Mouse (Mus musculus): ENCODE measurements around the gene Trim2. TPM values are rescaled to one million over a fixed set of nuclear protein-coding genes. Genes with fewer than 3 reads are reported as not detected.

Trim2 gene
- total RNA-seq, 2 experiments from 2014 or later: 438 to 456 TPM

- no peak for DNase-seq (ENCODE audit: low spot score in 2 of 2)
Measured at GRCm38 (mm10) chr3:84193881-84194280, 112.8 kb downstream of the Trim2 start.

- no peak for DNase-seq (ENCODE audit: low spot score in 2 of 2)
Measured at GRCm38 (mm10) chr3:84191141-84191881, 115.4 kb downstream of the Trim2 start.

DNA sequence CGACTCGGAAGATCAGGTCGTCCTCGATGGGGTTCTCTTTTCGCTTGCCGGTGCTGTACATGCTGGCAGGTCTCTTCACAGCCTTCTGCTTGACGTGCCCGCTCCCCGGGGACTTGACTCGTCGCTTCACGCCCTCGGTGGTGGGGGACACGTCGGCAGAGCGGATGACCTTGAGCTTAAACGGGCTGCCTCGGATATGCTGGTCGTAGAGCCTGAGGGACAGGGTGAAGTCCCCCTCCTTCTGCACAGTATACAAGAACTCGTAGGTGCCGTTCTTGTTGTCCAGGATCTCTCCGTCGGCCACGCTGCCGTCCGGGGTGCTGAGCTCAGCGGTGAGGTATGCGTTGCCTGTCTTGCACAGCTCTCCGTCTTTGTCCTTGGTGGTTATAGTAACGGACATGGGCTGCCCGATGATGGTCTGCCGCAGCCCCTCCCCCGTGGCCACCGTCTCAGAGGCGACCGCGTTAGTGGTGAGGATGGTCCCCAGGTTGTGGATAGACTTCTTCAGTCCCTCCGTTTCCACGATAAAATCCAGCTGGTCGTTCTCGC, 116.1 kb downstream of the Trim2 start:
- DNase-seq (ENCODE audit: low spot score in 2 of 2): no peak

DNA sequence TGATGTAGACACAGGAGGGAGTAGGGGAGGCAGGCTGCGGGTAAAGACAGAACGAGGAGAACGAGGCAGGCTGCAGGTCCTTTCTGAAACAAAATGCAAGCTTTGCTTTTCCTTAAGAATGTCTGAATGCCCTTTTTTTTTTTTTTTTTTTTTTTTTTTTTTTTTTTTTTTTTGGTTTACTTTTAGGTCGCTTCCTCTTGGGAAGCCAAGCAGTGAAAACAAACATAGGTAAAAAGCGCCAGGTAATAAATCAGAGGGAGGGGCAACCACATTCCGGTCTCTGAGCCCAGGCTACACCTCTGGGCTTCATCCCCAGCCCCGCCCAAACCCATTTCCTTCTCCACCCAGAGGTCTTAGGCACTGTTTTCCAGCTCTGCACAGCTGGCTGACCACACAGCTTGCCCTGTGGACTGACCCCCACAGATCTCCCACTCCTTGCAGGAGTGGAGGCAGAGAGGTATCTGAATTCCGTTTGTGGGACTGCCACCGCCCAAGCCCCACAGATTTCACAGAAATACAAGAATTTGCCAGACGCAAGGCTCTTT, 117.0 kb downstream of the Trim2 start:
- DNase-seq (ENCODE audit: low spot score in 2 of 2): no peak

DNA sequence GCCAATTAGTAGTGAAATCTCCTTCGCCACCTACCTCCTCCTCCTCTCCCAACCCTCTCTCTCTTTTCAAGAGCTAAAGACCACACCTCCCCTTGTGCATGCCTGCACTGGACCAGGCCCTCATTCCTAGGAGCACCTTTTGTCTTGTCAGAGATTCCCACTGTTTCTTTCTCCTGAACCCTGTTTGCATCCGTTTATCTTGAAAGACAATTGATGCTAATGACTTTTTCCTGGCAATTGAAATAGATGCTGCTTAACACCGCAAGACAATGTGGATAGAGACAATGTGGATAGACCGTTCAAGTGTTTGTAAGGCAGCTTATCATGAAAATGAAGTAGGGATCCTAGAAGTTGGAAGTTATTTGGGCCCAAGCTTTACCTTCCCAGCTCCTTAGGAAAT, 125.0 kb downstream of the Trim2 start:
- DNase-seq (ENCODE audit: low spot score in 2 of 2): no peak

- no peak for DNase-seq (ENCODE audit: low spot score in 2 of 2)
Measured at GRCm38 (mm10) chr3:84181102-84181501, 125.6 kb downstream of the Trim2 start.

DNA sequence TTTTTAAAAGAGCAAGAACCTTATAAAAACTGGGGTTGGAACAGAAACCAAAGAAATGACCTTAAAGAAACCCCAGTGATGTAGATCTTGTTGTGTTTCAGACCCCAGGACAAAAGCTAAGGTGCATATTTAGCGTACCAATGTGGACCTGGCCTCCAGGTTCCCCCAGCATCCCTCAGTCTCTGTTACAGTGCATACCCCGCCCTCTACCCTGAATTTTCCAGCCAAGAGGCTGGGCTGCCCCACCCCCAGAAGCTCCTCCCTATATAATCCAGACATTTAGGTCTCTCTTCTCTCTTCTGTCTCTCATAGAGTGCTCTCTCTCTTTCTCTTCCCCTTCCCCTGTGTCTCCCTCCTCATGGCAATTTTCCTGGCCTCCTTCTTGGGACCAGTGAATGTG, 126.4 kb downstream of the Trim2 start:
- DNase-seq (ENCODE audit: low spot score in 2 of 2): no peak

DNA sequence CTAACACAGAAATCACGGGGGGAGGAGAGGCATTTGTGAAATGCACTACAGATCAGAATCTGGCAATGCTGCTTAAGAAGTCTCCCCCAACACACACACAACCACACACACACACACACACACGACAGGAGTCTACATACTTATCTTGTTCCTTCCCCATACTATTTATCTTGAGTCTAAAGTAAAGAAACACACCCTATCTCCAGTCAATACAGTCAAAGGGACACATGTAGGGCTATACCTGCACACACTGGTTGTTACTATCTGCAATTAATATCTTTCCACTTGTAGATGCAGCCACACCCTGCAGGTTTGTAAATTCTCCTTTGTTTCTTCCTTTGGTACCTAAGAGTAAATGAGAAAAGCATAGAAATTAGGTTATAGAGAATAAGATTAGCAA, 128.8 kb downstream of the Trim2 start:
- no peak for DNase-seq (ENCODE audit: low spot score in 2 of 2)

DNA sequence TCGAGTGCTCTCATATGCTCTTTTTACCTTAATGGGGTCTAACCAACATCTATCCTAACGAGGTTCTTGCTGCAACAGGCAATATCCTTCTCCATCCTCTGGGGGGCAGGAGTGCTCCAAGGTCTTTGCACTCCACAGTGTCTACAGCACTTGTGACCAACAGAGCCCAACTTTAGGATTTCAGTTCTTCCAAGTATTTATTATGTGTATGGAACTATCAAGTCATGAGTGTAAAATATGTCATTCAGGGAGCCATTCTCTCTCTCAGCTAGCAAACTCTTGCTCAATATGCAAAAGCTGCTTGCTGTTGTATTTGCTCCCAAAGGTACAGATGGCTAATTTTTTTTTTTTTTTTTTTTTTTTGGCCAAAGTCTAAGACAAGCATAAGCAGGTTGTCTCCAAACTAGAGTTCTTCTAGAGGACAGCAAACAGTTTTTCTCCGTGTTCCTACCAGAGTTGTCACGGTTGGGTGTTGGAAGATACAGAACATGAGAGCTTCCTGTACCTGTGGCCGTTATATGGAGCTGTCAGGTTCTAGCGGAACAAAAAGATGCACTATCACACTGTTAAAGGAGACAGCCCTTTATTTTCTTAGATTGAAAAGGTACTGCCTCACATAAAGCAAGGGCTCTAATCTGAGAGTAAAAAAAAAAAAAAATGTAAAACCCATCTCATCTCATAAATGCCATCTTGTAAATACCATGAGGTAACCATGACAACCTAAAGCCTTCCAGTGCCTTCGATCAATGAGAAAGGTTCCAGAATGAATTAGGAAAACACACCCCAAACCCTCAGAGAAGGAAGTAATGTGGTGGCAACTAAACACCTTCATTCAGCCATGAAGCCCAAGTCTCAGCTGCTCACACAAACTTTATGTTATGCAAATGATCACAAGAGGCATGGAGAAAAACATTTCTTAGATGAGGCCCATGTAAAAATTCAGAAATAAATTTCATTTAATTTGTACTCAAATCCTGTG, 131.1 kb downstream of the Trim2 start:
- DNase-seq (ENCODE audit: low spot score in 2 of 2): peak; percentile 60 to 79

- no peak for DNase-seq (ENCODE audit: low spot score in 2 of 2)
Measured at GRCm38 (mm10) chr3:84173581-84174154, 133.0 kb downstream of the Trim2 start, which contains the start of gene Gm6525. Gene Gm6525, plus strand, starts transcription at chr3:84174104.

GRCm38 (mm10) chr3:84172406-84172805, 134.3 kb downstream of the Trim2 start:
- DNase-seq (ENCODE audit: low spot score in 2 of 2): no peak

DNA sequence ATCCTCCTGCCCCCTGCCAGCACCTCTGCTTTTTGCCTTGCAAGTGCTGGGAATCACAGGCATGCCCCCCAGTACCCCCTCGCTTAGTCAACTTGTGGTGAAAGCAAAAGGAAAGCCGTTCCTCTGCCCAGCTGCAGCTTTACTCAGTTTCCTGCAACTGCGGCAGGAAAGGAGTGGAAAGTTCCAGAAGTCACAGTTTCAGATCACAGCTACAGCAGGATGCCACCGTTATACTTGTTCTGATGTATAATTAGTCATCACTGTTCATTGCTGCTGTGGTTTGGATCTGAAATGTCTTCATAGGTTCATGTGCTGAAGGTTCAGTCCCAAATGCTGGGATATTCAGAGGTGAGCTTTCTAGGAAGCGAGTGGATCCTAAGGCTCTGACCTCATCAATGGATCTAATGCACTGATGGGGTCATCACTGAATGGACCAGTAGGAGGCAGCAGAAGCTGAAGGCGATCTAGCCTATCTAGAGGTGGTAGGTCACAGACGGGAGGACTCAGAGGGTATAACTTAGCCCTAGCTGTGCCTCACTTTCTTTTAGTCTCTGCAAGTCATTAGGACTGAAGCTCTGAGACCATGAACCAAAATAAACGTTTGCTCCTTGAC, 137.2 kb downstream of the Trim2 start:
- DNase-seq (ENCODE audit: low spot score in 2 of 2): no peak

DNA sequence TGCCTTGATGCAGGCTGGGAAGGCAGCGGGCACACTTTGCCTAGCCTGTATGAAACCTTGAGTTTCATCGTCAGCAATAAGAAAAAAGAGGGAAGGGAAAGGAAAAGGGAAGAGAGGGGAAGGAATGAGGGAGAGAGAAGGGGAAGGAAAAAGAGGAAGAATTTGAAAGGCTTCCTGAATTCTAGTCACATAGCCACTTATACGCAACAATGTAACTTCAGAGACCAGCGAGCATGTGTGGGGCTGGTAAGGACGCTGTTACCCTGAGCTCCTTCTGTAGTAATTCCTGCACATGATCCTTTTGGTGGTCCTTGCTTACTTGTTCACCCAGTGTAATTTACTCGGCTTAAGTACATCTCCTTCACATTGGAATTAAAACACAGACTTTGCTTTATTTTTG, 137.7 kb downstream of the Trim2 start:
- DNase-seq (ENCODE audit: low spot score in 2 of 2): no peak

GRCm38 (mm10) chr3:84166073-84166472, 140.6 kb downstream of the Trim2 start:
- DNase-seq (ENCODE audit: low spot score in 2 of 2): peak in 1 of 2 experiments; percentile 53

DNA sequence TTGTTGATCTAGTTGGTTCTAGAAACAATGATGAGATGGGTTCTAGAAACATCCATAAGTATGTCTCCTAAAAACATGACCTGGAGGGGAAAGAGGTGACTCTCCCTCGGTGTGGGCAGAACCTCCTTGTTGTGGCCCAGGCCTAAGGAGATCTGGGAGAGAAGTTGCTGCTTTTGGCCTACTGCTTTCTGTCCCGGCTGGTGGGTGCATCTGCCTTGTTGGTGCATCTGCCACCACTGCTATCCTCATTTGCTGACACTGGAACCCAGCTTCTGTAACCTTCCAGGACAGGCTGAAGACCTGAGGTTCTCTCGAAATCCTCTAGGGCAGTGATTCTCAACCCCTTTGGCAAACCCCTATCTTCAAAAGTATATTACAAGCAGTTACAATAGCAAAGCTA, 141.3 kb downstream of the Trim2 start:
- no peak for DNase-seq (ENCODE audit: low spot score in 2 of 2)

- DNase-seq (ENCODE audit: low spot score in 2 of 2): no peak
Measured at GRCm38 (mm10) chr3:84157559-84158350, 148.9 kb downstream of the Trim2 start.

GRCm38 (mm10) chr3:84157011-84157410, 149.7 kb downstream of the Trim2 start:
- no peak for DNase-seq (ENCODE audit: low spot score in 2 of 2)

DNA sequence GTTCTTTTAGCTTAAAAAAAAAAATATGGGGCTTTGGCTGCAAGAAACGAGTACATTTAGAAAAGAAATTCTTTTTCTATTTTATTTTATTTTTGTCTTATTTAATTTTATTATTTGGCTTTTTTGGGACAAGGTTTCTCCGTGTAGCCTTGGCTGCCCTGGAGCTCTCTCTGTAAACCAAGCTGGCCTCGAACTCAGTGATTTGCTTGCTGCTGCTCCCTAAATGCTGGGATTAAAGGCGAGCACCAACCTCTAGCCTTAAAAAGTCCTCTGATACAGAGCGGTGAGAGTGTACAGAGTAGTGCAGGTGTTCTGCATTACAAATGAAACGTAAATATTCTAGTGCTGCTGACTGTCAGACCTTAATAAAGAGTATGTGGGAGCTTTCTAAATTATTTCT, 150.6 kb downstream of the Trim2 start:
- no peak for DNase-seq (ENCODE audit: low spot score in 2 of 2)

DNA sequence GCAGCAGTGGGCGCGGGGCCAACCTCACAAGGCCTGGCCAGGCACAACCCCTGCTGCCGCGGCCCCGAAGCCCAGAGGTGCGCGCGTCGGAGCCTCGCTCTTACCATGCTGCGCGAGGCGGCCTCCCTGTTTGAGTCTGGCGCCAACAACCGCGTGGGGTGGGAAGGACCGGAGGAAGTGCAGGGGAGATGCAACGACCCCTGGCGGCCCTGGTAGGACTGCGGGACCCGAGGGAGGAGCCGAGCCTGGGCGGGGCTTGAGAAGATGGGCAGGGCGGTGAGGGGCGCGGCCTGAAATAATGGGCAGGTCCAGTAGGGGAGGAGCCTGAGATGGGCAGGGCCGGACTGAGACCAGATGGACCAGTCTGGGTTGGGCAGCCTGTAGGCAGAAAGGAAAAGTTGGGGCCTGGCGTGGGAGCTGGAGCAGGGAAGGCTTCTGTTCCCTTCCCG, 151.1 kb downstream of the Trim2 start, which contains the start of gene Mnd1:
Gene Mnd1 (minus strand): TSS at position 229 of the 449 bp plus-strand sequence.
- peak; percentile 95 to 97 for DNase-seq (ENCODE audit: low spot score in 2 of 2)

DNA sequence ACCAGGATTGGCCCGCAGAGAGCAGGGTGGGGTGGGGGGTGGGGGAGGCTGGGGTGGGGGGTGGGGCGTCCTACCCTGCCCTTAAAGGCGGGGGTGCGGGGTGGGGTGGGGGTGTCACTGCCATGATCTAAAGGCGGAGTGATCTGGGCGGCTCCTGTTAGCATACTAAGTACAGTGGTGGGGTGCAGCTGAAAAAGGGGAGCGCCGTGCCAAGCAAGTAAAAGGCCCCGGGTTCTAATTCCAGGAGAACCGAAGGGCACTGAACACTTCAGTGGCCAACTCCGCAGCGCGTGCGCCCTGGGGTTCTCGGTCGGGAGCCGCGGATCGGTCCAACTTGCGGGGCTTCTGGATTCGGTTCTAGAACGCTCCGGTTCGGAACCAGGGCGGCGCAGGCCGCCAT, 151.5 kb downstream of the Trim2 start:
- DNase-seq (ENCODE audit: low spot score in 2 of 2): no peak

All from layer of hippocampus, adult 18-20 months (tissue).